Mouse (Mus musculus): ENCODE data around the gene Dennd4b. TPM values are rescaled to one million over a fixed set of nuclear protein-coding genes. Genes with fewer than 3 reads are reported as not detected.
A peak's percentile ranks its signal among the peaks of the same experiment; 100 is the strongest.

The Dennd4b gene
- total RNA-seq, 2 experiments from 2014 or later = 25.2 to 27.1 TPM

DNA sequence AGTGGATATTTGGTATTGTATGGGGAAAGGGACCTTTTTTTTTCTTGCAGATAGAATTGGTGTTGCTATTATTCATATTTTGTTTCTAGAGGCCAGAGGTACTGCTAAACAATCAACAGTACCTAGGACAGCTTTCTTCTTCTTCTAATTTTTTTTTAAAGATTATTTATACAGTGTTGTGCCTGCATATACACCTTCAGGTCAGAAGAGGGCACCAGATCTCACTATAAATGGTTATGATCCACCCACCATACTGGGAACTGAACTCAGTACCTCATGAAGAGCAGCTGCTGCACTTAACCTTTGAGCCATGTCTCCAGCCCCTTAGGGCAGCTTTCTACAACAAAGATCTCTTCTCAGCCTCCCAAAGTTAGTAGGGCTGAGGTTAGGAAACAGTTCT is 48.4 kb downstream of the Dennd4b start:
- no peak for DNase-seq (ENCODE audit: extremely low spot score in 1 of 2, low spot score in 2 of 2)
- intact Hi-C loops (cut with DNase I) = no loop called here

DNA sequence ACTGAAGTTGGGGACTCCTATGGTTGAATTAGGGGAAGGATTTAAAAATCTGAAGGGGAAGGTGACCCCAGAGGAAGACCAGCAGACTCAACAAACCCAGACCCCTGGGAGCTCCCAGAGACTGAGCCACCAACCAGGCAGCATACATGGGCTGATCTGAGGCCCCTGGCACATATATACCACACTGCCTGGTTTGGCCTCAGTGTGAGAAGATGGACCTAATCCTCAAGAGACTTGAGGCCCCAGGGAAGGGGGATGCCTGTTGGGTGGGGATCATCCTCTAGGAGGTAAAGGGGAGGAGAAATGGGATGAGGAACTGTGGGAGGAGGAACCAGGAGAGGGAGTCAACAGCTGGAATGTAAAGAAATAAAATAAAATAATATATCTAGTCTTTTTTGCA is 49.3 kb downstream of the Dennd4b start:
- DNase-seq (ENCODE audit: extremely low spot score in 1 of 2, low spot score in 2 of 2) = no peak
- intact Hi-C loops (cut with DNase I) = no loop called here

DNA sequence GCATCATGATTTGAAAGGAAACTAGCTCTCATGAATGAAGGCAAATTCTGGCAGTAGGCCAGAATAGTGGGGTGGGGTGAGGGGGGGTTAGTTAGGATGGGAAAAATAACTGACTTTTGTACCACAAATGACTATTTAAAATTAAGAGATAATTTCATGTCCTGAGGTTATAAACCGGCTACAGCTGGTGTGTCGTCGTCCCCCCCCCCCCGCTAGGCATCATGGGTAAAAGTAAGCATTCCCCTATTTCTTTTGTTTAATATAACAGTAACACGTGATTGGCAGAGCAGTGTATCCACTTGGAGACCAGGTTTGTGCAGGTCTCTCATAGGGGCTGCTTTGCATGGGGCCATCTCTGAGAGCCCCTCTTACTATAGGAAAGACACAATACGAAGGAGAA is 57.3 kb downstream of the Dennd4b start:
- DNase-seq (ENCODE audit: extremely low spot score in 1 of 2, low spot score in 2 of 2) = no peak
- intact Hi-C loops (cut with DNase I) = no loop called here

DNA sequence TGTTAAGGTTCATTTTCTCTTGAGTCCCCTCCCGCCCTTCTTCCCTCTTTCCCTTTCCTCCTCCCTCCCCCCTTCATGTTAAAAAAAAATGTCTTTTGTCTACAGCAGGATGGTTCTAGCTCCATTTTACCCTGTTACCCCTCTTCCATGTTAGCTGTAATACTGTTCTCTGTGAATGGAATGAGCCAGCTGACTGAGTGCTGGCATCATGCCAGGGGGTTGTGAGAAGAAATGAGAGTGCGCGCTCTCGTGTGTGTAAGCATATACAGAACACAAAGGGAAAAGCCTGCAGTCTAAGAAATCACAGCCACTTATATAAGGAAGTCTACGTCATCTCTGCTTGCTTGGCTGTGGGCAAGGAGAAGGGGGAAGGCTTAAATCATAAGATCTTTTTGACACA is 58.1 kb downstream of the Dennd4b start:
- intact Hi-C loops (cut with DNase I) = no loop called here
- peak; percentile 65 to 88 for DNase-seq (ENCODE audit: extremely low spot score in 1 of 2, low spot score in 2 of 2)

Small RNAs within 50 kb of the gene (microRNA-seq; reads per million reads assigned to microRNA genes)
- not detected for gene Mir7012

Other genes starting within 250 kb of the Dennd4b start
- gene 4933434E20Rik, start 213.5 kb upstream of the Dennd4b start, total RNA-seq (2021) = 10 to 100 TPM; 76.1 to 76.6 TPM
- gene Ubap2l, start 212.6 kb upstream of the Dennd4b start, total RNA-seq (2021) = 100 to 1,000 TPM; 189 to 202 TPM
- 100 to 1,000 TPM; 259 to 260 TPM for gene Tpm3, start 192.5 kb upstream of the Dennd4b start, total RNA-seq (2021)
- gene Nup210l, start 161.1 kb upstream of the Dennd4b start, total RNA-seq (2021) = under 1 TPM; 0.56 to 0.59 TPM
- gene Rps27, start 51.5 kb upstream of the Dennd4b start, total RNA-seq (2021) = 100 to 1,000 TPM; 817 to 845 TPM
- 1 to 10 TPM; 6.5 to 7.0 TPM for gene Rab13, start 51.5 kb upstream of the Dennd4b start, total RNA-seq (2021)
- 10 to 100 TPM; 43.7 to 44.4 TPM for gene Jtb, start 33.6 kb upstream of the Dennd4b start, total RNA-seq (2021)
- under 1 TPM in 1 of 2 experiments, not detected in 1; 0.24 TPM for gene Creb3l4, start 21.7 kb upstream of the Dennd4b start, total RNA-seq (2021)
- gene Slc39a1, start 17.0 kb upstream of the Dennd4b start, total RNA-seq (2021) = 10 to 100 TPM; 47.7 to 49.0 TPM
- 10 to 100 TPM; 26.4 to 31.2 TPM for gene Crtc2, start 11.0 kb upstream of the Dennd4b start, total RNA-seq (2021)
- gene Gatad2b, start 28.0 kb downstream of the Dennd4b start, total RNA-seq (2021) = 10 to 100 TPM; 90.0 to 90.5 TPM
- 10 to 100 TPM; 11.5 to 12.1 TPM for gene Slc27a3, start 124.8 kb downstream of the Dennd4b start, total RNA-seq (2021)
- 10 to 100 TPM; 57.0 to 62.0 TPM for gene Ints3, start 168.4 kb downstream of the Dennd4b start, total RNA-seq (2021)
- gene Npr1, start 200.7 kb downstream of the Dennd4b start, total RNA-seq (2021) = 1 to 10 TPM; 3.4 to 4.3 TPM
- gene Ilf2, start 210.9 kb downstream of the Dennd4b start, total RNA-seq (2021) = 100 to 1,000 TPM; 111 to 115 TPM
- 10 to 100 TPM; 46.7 to 47.9 TPM for gene Snapin, start 225.8 kb downstream of the Dennd4b start, total RNA-seq (2021)
- 100 to 1,000 TPM; 196 TPM for gene Chtop, start 244.3 kb downstream of the Dennd4b start, total RNA-seq (2021)
- gene S100a1, start 249.2 kb downstream of the Dennd4b start, total RNA-seq (2021) = 10 to 100 TPM; 54.7 to 62.3 TPM
- 10 to 100 TPM; 20.5 to 23.9 TPM for gene S100a13, start 249.2 kb downstream of the Dennd4b start, total RNA-seq (2021)

Measured in left cerebral cortex, postnatal 10 days (tissue).